ENCODE assay signal across 18 mouse cellular contexts in the genomic region with DNA sequence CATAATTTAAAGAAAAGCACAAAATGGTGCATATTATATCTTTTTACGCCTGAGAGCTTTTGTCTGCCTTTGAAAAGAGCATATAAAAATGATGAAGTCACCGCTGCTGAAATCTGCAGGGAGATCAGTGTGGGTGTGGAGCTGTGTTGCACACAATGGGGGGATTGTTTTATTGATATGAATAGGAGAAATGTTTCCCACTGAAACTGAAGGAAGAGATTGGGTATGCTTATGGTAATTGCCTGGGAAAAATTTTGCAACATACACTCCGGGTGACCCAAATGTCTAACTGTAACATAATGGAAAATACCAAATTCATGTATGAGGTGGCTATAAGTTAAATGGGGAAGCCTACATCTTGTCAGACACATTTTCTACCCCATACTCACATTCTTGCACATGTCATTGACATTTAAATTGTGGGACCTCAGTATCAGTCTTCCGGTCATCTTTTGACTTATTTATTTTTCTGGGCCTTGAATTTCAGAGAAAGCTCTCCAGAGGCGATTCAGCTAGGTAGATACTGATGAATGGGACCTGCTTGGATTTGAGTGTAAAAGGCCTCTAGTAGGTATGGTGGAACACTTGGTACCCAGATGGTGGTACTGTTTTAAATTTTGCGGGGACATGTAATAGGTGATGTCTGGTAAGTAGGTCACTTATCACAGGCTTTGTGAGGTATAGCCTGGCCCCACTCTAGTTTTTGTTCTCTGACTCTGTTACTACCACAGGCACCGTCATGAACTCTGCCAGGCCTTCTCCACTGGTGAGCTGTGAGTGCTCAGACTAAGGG.
DNase-seq lines count a peak whose midpoint lies in the region; ATAC-seq lines count a peak whose summit lies in the region.
"Had no signal": no experiment of that assay in that cellular context is flagged by ENCODE, and none has a peak within 500 bp of the region (broad histone marks: within the 10 kb centered on the region; RNA-seq: fewer than 3 reads in every experiment).

No protein-coding gene starts in this region.

- no peak overlapping the region for H3K4me2 ChIP-seq in neural tube, embryonic 14.5 days (ENCODE audit: low read depth, low read length)
- no peak overlapping the region for H3K4me2 ChIP-seq in hindbrain, embryonic 12.5 days (replicated peaks)
- no peak overlapping the region for H3K4me2 ChIP-seq in midbrain, embryonic 15.5 days
- H3K4me2 ChIP-seq: liver, embryonic 11.5 days; lung, embryonic 14.5 days had no signal

- no peak overlapping the region for H3K27ac ChIP-seq in neural tube, embryonic 14.5 days (ENCODE audit: low read depth, low read length)
- peak overlapping the region; percentile 44; the same call in 1 of the 2 replicates for H3K27ac ChIP-seq in hindbrain, embryonic 12.5 days
- H3K27ac ChIP-seq in midbrain, embryonic 15.5 days: no peak overlapping the region

- no peak overlapping the region for H3K9ac ChIP-seq in neural tube, embryonic 14.5 days (replicated peaks; ENCODE audit: low read depth, low read length)
- no peak overlapping the region for H3K9ac ChIP-seq in hindbrain, embryonic 12.5 days
- no peak overlapping the region for H3K9ac ChIP-seq in midbrain, embryonic 15.5 days
- H3K9ac ChIP-seq: lung, embryonic 14.5 days had no signal

- H3K27me3 ChIP-seq in neural tube, embryonic 14.5 days (ENCODE audit: control insufficient read depth, insufficient read depth, low read length): no peaks in the 10 kb centered on the region
- no peaks in the 10 kb centered on the region for H3K27me3 ChIP-seq in hindbrain, embryonic 12.5 days
- no peaks in the 10 kb centered on the region for H3K27me3 ChIP-seq in midbrain, embryonic 15.5 days (replicated peaks)

- peak; percentile 81 for ATAC-seq in frontal cortex, adult (ENCODE audit: low TSS enrichment)
- ATAC-seq in neural tube, embryonic 14.5 days (ENCODE audit: low read depth): peak; percentile 61; the same call in 1 of the 2 replicates
- ATAC-seq in hindbrain, embryonic 12.5 days (ENCODE audit: low FRiP score): peak; percentile 76
- 0 out of 2 replicates have a peak, but pooled peaks have one; percentile 50 for ATAC-seq in midbrain, embryonic 15.5 days (replicated peaks)

- intact Hi-C loops in left cerebral cortex, postnatal 14 days (cut with DNase I): no loop called here

- 65% methylated on average over 7 of the region's 7 CpGs for WGBS in neural tube, embryonic 14.5 days
- WGBS in hindbrain, embryonic 12.5 days: 69% methylated on average over 7 of the region's 7 CpGs
- 56% methylated on average over 7 of the region's 7 CpGs for WGBS in midbrain, embryonic 15.5 days

- no peaks in the 10 kb centered on the region for H3K9me3 ChIP-seq in neural tube, embryonic 14.5 days (ENCODE audit: control insufficient read depth, low read length)
- H3K9me3 ChIP-seq in hindbrain, embryonic 12.5 days (replicated peaks): no peaks in the 10 kb centered on the region
- H3K9me3 ChIP-seq in midbrain, embryonic 15.5 days: no peaks in the 10 kb centered on the region

- no peak for DNase-seq in frontal cortex, postnatal 14 days (ENCODE audit: low spot score in 2 of 2)
- no peak for DNase-seq in neural tube, embryonic 10.5 days (ENCODE audit: extremely low spot score, low spot score)
- DNase-seq in lung, postnatal 4 days: no peak
- DNase-seq in left cerebral cortex, postnatal 14 days (ENCODE audit: low spot score in 2 of 2): no peak
- DNase-seq: adrenal gland, postnatal 25 days; B cell, adult 2 months; cerebellum, adult 9-10 months; heart, adult 11 months; kidney, adult 8-10 months; kidney, postnatal 25 days; lung, embryonic 14.5 days; right cerebral cortex, postnatal 14 days; thymus, postnatal 36 days had no signal

- H3K4me1 ChIP-seq in neural tube, embryonic 14.5 days (ENCODE audit: control insufficient read depth, insufficient read depth, low read length): no peaks in the 10 kb centered on the region
- H3K4me1 ChIP-seq in hindbrain, embryonic 12.5 days: peaks cover 4% of the 10 kb centered on the region; the same call in 1 of the 2 replicates
- H3K4me1 ChIP-seq in midbrain, embryonic 15.5 days: no peaks in the 10 kb centered on the region

- H3K4me3 ChIP-seq in neural tube, embryonic 14.5 days (ENCODE audit: low read depth, low read length): no peak overlapping the region
- no peak overlapping the region for H3K4me3 ChIP-seq in hindbrain, embryonic 12.5 days
- H3K4me3 ChIP-seq in midbrain, embryonic 15.5 days: no peak overlapping the region

- H3K36me3 ChIP-seq in neural tube, embryonic 14.5 days (ENCODE audit: control insufficient read depth, insufficient read depth, low read length): no peaks in the 10 kb centered on the region
- H3K36me3 ChIP-seq in hindbrain, embryonic 12.5 days: no peaks in the 10 kb centered on the region
- no peaks in the 10 kb centered on the region for H3K36me3 ChIP-seq in midbrain, embryonic 15.5 days (replicated peaks)
